Mouse (Mus musculus) ovary, adult 2 months (tissue): Measurements from ENCODE around the gene Rab44. TPM values are rescaled to one million over a fixed set of nuclear protein-coding genes. Genes with fewer than 3 reads are reported as not detected.

Source experiments
- polyA plus RNA-seq: library from polyadenylated mRNA; depleted of rRNA; stranded (reverse); fragments of >200 nt; gene quantifications from 2 replicates; pipeline ENCODE4 v1.2.3, GENCODE M21; 2012; rRNA removed

Gene Rab44
- polyA plus RNA-seq, result 1.4 and 2.4 TPM in 2 replicates

GRCm38 (mm10) chr17:29113591-29114352 is at the start of gene Rab44:
Rab44 (plus strand) TSS chr17:29114145.

DNA sequence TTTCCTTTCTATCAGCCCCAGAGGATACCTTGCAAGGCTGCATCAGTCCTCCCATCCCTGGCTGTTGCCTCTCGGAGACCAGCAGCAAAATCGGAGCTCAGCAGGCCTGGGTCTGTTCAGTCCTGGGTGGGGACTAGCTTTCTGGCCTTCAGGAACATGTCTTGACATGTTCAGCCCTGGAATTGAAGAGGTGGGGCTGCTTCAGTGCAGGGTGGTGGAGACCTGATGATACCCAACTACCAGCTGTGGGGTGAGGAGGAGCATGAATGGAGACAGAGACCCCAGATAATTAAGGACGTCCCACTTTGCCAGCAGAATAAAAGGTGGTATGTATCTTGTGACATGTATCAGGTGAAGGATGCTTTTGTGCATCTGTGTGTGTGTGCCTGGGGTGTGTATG is 23.2 kb upstream of the Rab44 start, which contains the start of gene Cdkn1a:
Cdkn1a (plus strand) TSS at position 201 of the 400 bp plus-strand sequence.

Other genes starting within 250 kb of the Rab44 start
- gene 4930539E08Rik, start 198.8 kb upstream of the Rab44 start, polyA plus RNA-seq, result 0.22 and 0.42 TPM in 2 replicates
- 1.6 and 2.4 TPM in 2 replicates for gene Pxt1, start 170.3 kb upstream of the Rab44 start, polyA plus RNA-seq
- 67.4 and 69.9 TPM in 2 replicates for gene Kctd20, start 162.2 kb upstream of the Rab44 start, polyA plus RNA-seq
- 57.2 and 142 TPM in 2 replicates for gene Stk38, start 106.2 kb upstream of the Rab44 start, polyA plus RNA-seq
- 173 and 223 TPM in 2 replicates for gene Srsf3, start 81.5 kb upstream of the Rab44 start, polyA plus RNA-seq
- 51.4 and 61.8 TPM in 2 replicates for gene Cdkn1a, start 23.2 kb upstream of the Rab44 start, polyA plus RNA-seq
- gene Cpne5, start 124.0 kb downstream of the Rab44 start, polyA plus RNA-seq, result 7.1 and 10.4 TPM in 2 replicates
- 29.9 and 40.3 TPM in 2 replicates for gene Ppil1, start 150.0 kb downstream of the Rab44 start, polyA plus RNA-seq
- gene BC004004, start 154.6 kb downstream of the Rab44 start, polyA plus RNA-seq, result 47.9 and 51.4 TPM in 2 replicates
- 13.3 and 15.4 TPM in 2 replicates for gene Pi16, start 203.5 kb downstream of the Rab44 start, polyA plus RNA-seq
- gene Mtch1, start 233.8 kb downstream of the Rab44 start, polyA plus RNA-seq, result 423 and 547 TPM in 2 replicates
- 23.0 and 27.7 TPM in 2 replicates for gene Fgd2, start 246.8 kb downstream of the Rab44 start, polyA plus RNA-seq